Mouse (Mus musculus): ENCODE results near the gene AF067063. TPM values are rescaled to one million over a fixed set of nuclear protein-coding genes. Genes with fewer than 3 reads are reported as not detected.

The AF067063 gene
- total and polyA plus RNA-seq, 2 experiments from 2014 or later = not detected

- ATAC-seq = peak; percentile 97
- under 1% methylated on average over 73 of the region's 86 CpGs for WGBS
- Histone ChIP-seq H3K27ac (ENCODE audit: low read depth, low read length) (peak within 1 kb of the TSS; percentile 94), H3K9me3 (ENCODE audit: low read length) (no peaks in the 10 kb centered on the region), H3K4me1 (ENCODE audit: insufficient read depth) (no peaks in the 10 kb centered on the region), H3K36me3 (ENCODE audit: insufficient read depth) (peaks cover 10% of the 10 kb centered on the region), H3K9ac (peak within 1 kb of the TSS; percentile 90), H3K27me3 (ENCODE audit: insufficient read depth, low read length) (no peaks in the 10 kb centered on the region), H3K4me3 (ENCODE audit: low read depth, low read length) (peak within 1 kb of the TSS; percentile 90), H3K4me2 (ENCODE audit: low read depth) (peak within 1 kb of the TSS; percentile 53)
- peak; percentile 98 for DNase-seq
- TF ChIP-seq CTCF (IDR thresholded peaks at IDR 0.05; ENCODE audit: low read depth) = no peak; the same call in 1 of the 2 replicates
Measured at GRCm38 (mm10) chr13:119790761-119791579, 39.0 kb downstream of the AF067063 start, which contains the start of gene Zfp131. Gene Zfp131, minus strand, starts transcription at chr13:119790889.

GRCm38 (mm10) chr13:119789851-119790717 is 39.9 kb downstream of the AF067063 start:
- DNase-seq (peak; percentile 84), ATAC-seq (peak; percentile 36)
- WGBS = 2% methylated on average over 45 of the region's 66 CpGs
- Histone ChIP-seq H3K27me3 (ENCODE audit: insufficient read depth, low read length) (no peaks in the 10 kb centered on the region), H3K9ac (peak overlapping the region; percentile 90), H3K4me2 (ENCODE audit: low read depth) (peak overlapping the region; percentile 53), H3K4me3 (ENCODE audit: low read depth, low read length) (peak overlapping the region; percentile 90), H3K27ac (ENCODE audit: low read depth, low read length) (peak overlapping the region; percentile 94), H3K4me1 (ENCODE audit: insufficient read depth) (no peaks in the 10 kb centered on the region), H3K9me3 (ENCODE audit: low read length) (no peaks in the 10 kb centered on the region), H3K36me3 (ENCODE audit: insufficient read depth) (peaks cover 15% of the 10 kb centered on the region)
- TF ChIP-seq CTCF (IDR thresholded peaks at IDR 0.05; ENCODE audit: low read depth) = no peak

- no peak for TF ChIP-seq CTCF (IDR thresholded peaks at IDR 0.05; ENCODE audit: low read depth)
- Histone ChIP-seq H3K27ac (ENCODE audit: low read depth, low read length) (no peak overlapping the region), H3K9ac (no peak overlapping the region), H3K36me3 (ENCODE audit: insufficient read depth) (peaks cover 50% of the 10 kb centered on the region), H3K4me2 (ENCODE audit: low read depth) (no peak overlapping the region), H3K4me3 (ENCODE audit: low read depth, low read length) (no peak overlapping the region), H3K27me3 (ENCODE audit: insufficient read depth, low read length) (no peaks in the 10 kb centered on the region), H3K4me1 (ENCODE audit: insufficient read depth) (no peaks in the 10 kb centered on the region), H3K9me3 (ENCODE audit: low read length) (no peaks in the 10 kb centered on the region)
- no peak for DNase-seq
- 81% methylated on average over 4 of the region's 4 CpGs for WGBS
- no peak for ATAC-seq
Measured at GRCm38 (mm10) chr13:119783581-119783980, 46.4 kb downstream of the AF067063 start.

Other genes starting within 250 kb of the AF067063 start
- gene Ccl28, start 206.4 kb downstream of the AF067063 start, total RNA-seq (2014; rRNA removed) = 3.3 and 4.5 TPM in 2 replicates
- 0.09 and 0.22 TPM in 2 replicates for gene Ccl28, start 206.4 kb downstream of the AF067063 start, polyA plus RNA-seq (2015; fragmentation: Nextera tagmentation; extraction: Ambion mirVana)
- 392 and 404 TPM in 2 replicates for gene Hmgcs1, start 139.8 kb downstream of the AF067063 start, total RNA-seq (2014; rRNA removed)
- gene Hmgcs1, start 139.8 kb downstream of the AF067063 start, polyA plus RNA-seq (2015; fragmentation: Nextera tagmentation; extraction: Ambion mirVana) = 334 and 452 TPM in 2 replicates
- 11.2 and 11.3 TPM in 2 replicates for gene Nim1k, start 74.3 kb downstream of the AF067063 start, total RNA-seq (2014; rRNA removed)
- 7.5 and 8.7 TPM in 2 replicates for gene Nim1k, start 74.3 kb downstream of the AF067063 start, polyA plus RNA-seq (2015; fragmentation: Nextera tagmentation; extraction: Ambion mirVana)
- 46.6 and 56.7 TPM in 2 replicates for gene Zfp131, start 39.3 kb downstream of the AF067063 start, total RNA-seq (2014; rRNA removed)
- 23.1 and 27.7 TPM in 2 replicates for gene Zfp131, start 39.3 kb downstream of the AF067063 start, polyA plus RNA-seq (2015; fragmentation: Nextera tagmentation; extraction: Ambion mirVana)
- not detected in 2 replicates for gene D13Ertd608e, start 5.8 kb upstream of the AF067063 start, total RNA-seq (2014; rRNA removed)
- not detected in 2 replicates for gene D13Ertd608e, start 5.8 kb upstream of the AF067063 start, polyA plus RNA-seq (2015; fragmentation: Nextera tagmentation; extraction: Ambion mirVana)
- gene Tcstv1, start 64.6 kb upstream of the AF067063 start, total RNA-seq (2014; rRNA removed) = not detected in 2 replicates
- gene Tcstv1, start 64.6 kb upstream of the AF067063 start, polyA plus RNA-seq (2015; fragmentation: Nextera tagmentation; extraction: Ambion mirVana) = not detected in 2 replicates
- not detected in 2 replicates for gene Gm21761, start 99.1 kb upstream of the AF067063 start, total RNA-seq (2014; rRNA removed)
- gene Gm21761, start 99.1 kb upstream of the AF067063 start, polyA plus RNA-seq (2015; fragmentation: Nextera tagmentation; extraction: Ambion mirVana) = not detected in 2 replicates
- gene B020031M17Rik, start 120.6 kb upstream of the AF067063 start, total RNA-seq (2014; rRNA removed) = not detected in 2 replicates
- not detected in 2 replicates for gene B020031M17Rik, start 120.6 kb upstream of the AF067063 start, polyA plus RNA-seq (2015; fragmentation: Nextera tagmentation; extraction: Ambion mirVana)
- gene Gm36079, start 196.8 kb upstream of the AF067063 start, total RNA-seq (2014; rRNA removed) = not detected in 2 replicates
- gene Gm36079, start 196.8 kb upstream of the AF067063 start, polyA plus RNA-seq (2015; fragmentation: Nextera tagmentation; extraction: Ambion mirVana) = not detected in 2 replicates
- 0.15 TPM in 1 of 2 replicates, not detected in the other for gene Gm21188, start 222.0 kb upstream of the AF067063 start, total RNA-seq (2014; rRNA removed)
- gene Gm21188, start 222.0 kb upstream of the AF067063 start, polyA plus RNA-seq (2015; fragmentation: Nextera tagmentation; extraction: Ambion mirVana) = not detected in 2 replicates

Measured in forebrain, postnatal 0 days (tissue).